Mouse (Mus musculus) cerebellum, postnatal 25 days (tissue): ENCODE results near the gene Ninl.
"Not testable (repeated sequence)": the region's sequence is repeated elsewhere in the genome, so short reads cannot be mapped to it uniquely, and the experiment has no call there.

ENCODE experiments used
- DNase-seq, 2 experiments: peaks; one replicate each; pipeline ENCODE4 v3.0.0; 2021; ENCODE audit warnings: mixed read lengths in 2 of 2

The Ninl gene

GRCm38 (mm10) chr2:150948786-150949185, 90.4 kb downstream of the Ninl start:
- no peak for DNase-seq

DNA sequence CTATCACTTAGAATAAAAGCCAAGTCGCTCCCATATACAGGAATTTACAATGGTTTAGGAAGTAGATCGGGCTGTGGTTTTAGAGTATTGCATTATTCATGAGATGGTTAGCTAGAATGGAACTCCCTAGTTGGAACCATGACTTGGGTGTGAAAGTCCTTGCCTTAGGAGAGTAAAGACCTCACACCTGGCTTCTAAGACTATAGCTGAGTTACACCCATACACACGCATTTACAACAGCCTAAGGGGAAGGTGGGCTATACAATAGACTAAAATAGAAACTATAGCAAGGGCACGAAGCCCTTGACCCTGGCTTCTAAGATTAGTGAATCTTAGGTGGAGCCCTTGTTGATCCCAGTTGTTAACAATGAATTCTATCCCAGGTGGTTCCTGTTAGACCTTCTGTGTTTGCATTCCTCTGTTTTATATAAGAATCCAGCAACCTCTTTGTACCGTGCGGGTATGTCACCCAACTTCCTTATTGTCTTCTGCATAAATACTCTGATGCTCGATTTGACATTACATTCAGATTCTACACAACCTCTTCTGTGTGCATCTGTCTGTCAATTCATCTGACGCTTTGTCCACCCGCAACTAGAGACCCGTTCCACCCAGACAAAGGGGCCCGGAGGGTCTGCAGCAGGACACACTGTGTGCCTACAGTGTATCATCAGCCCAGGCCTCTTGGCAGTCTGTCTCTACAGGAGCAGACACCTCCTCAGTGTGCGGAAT, 91.1 kb downstream of the Ninl start:
- not testable (repeated sequence) for DNase-seq

GRCm38 (mm10) chr2:150947341-150947740, 91.8 kb downstream of the Ninl start:
- DNase-seq: not testable (repeated sequence)

GRCm38 (mm10) chr2:150944017-150944416, 95.2 kb downstream of the Ninl start:
- no peak for DNase-seq

DNA sequence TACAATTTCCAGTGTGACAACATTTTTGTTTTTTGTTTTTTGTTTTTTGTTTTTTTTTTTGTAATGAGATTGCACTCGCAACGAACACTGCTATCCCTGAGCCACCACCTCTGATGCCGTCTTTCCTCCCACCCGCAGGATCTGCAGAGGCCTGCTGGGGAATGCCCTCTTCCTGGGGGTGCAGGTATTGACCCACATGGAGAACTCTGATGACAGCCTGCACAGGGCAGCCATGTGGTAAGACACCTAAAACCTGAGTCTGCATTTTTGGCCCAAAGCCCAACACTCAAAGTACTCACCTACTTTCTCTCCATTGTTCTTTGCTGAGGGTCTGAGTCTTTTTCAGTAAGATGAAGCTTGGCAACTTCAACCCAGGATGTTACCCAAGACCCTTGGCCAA, 104.5 kb downstream of the Ninl start:
- no peak for DNase-seq

DNA sequence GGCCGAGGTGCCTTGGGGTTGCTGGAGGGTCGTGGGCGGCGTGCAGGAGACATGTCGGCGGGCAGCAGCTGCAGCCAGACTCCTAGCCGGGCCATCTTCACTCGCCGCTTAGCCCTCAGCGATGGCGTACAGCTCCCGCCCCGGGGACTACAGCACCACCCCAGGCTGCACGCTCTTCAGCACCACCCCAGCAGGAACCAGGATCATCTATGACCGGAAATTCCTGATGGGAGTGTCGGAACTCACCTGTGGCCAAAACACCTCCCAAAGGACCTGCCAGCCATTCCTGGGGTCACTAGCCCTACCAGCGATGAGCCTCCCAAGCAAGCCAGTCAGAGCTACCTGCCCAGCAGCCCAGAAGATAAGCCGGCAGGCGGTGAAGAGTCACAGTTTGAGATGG, 105.7 kb downstream of the Ninl start:
- no peak for DNase-seq

- DNase-seq: no peak
These were observed 108.4 kb downstream of the Ninl start for GRCm38 (mm10) chr2:150930806-150931205.

GRCm38 (mm10) chr2:150929156-150929555, 110.0 kb downstream of the Ninl start:
- peak; percentile 39 to 51 for DNase-seq

GRCm38 (mm10) chr2:150927038-150927720, 112.0 kb downstream of the Ninl start:
- peak; percentile 48 to 60 for DNase-seq

DNA sequence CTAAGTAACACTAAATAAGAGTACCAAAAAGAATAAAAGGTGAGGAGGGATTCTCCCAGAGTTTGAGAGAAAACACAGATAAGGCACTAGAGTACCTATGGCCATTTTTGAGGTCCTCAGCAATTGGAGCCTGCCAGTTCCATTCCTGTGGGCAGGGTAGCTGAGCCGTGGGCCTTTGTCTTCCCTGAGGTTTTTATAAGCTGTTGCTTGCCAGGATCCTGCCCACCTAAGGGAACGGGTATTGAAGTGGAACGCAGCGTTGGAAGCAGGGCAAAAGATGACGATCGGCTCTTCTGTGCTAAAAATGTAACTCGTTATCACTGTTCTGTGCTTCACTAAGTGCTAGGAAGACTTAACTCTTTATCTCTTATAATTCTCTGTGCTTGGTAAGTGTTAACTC, 115.7 kb downstream of the Ninl start:
- no peak for DNase-seq

GRCm38 (mm10) chr2:150923026-150923425, 116.2 kb downstream of the Ninl start:
- no peak for DNase-seq

DNA sequence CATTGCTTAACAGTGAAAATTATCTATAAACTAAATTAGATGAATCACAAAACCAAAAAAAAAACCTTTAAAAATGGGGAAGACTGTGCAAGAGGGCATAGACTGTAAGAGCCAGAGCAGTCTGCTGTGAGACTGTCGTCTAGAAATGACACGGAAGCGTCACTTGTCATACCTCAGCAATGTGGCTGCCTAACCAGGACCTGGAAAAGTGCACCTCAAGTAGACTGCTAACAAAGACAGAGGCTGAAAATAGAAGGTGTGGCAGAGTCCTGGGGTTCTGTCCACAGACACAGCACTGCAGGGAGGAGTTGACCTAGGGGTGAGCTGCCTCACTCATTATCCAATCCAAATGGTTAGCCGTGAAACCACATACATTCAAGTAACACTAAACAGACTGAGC, 117.0 kb downstream of the Ninl start:
- no peak for DNase-seq

DNA sequence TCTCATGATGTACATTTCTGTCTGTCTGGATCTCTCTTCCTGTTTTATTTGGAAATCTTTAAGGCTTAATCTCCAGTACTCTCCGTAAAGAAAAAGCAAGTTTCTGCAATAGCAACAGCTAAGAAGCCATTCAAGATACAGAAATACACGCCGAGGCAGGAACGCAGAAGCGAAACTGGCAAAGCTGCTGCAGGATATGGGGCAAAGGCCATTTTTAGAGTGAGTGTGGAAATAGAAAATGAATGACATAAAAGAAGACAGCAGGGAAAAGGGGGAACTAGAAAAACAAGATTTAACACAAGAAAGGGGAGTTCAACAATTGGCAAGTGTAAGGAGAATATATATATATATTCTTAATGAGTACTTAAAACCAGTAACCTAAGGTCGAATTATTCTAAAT, 117.5 kb downstream of the Ninl start:
- DNase-seq: no peak

- DNase-seq: no peak
These were observed 118.6 kb downstream of the Ninl start for GRCm38 (mm10) chr2:150920543-150920942.

DNA sequence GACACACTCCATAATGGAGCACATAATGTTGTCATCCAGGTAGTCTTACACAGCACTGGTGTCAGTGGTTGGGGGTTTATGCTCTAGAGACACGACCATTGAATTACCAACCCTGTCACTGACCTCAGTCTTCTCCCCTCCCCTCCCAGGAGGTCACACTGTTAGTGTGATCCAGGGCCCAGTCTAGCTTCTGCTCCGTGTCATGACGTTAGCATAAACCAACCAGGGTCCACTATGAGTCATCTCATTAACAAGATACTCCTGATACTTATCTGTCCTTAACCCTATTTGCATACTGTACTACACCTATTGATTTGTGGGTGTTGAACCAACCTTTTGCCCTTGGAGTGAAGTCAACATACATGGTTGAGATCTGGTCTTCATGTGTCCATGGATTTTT, 120.5 kb downstream of the Ninl start:
- DNase-seq: no peak

GRCm38 (mm10) chr2:150915786-150916185, 123.4 kb downstream of the Ninl start:
- DNase-seq: no peak

DNA sequence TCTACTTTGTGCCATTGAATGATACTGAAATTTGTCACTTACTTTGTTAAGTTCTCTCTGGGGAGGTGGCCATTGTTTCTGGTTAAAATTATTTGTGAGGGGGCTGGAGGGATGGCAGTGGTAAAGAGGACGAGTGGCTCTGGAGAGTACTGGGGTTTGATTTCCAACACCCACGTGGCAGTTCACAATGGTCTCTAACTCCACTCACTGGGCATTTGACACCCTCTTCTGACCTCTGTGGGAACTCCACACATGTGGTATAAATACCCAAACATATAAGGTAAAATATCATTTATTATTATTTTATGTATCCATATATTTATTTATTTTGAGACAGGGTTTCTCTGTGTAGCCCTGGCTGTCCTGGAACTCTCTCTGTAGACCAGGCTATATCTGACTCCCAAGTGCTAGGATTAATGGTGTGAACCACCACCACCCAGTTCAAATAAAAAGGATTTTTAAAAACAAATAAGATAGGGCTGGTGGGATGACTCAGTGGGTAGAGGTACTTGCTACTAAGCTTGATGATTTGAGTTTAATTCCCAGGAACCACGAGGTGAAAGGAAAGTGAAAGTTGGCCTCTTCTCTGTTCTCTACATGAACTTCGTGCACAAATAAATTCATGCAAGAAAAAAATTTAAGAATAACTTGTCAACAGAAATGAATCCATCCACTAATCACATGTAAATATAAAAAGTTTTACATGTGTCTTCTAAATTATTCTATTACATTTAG, 124.2 kb downstream of the Ninl start:
- no peak for DNase-seq

DNA sequence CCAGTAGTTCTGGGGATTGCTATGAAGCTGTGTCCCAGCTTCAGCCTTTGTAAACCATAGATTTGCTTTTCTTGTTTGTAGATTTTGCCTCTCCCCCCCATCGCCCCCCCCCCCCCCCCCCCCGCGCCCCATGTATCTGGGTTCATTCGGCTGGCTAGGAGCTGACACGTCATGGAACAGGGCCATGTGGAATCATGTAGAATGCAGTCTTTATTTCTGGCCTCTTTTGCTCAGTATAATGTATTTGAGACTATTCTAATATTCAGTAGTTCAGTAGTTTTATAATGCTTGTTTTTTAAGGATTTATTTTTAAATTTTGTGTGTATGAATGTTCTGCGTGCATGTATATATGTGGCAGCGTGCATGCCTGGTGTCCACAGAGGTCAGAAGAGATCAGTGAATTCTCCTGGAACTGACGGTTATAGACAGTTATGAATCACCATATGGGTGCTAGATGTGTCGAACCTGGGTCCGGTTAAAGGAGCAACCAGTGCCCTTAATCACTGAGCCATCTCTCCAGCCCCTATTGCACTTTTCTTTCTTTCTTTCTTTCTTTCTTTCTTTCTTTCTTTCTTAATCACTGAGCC, 128.8 kb downstream of the Ninl start:
- DNase-seq: no peak

DNA sequence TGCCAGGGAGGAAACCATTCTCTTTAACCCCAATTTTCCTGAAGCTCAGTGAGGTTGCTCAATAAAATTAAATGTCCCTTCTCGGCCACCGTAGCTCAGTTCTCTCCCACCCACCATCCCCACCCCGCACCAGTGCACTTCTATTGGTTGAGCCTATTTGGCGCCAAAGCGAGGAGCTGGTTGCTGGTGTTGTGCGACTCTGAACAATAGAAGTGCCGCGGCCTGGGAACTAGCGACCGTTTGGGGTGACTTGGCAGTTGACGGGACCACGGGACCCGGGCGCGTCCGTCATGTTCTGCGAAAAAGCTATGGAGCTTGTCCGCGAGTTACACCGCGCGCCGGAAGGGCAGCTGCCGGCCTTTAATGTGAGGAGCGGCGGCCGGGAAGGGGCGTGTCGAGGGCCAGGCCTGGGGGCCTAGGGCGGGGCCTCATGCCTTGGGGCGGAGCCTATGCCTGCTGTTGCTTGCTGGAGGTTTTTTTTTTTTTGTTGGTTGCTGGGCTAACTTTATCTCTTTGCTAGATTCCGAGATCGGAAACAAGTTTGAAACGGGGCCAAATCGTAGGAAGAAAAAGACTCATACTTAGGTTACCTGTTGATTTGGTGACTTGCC, 129.6 kb downstream of the Ninl start:
- DNase-seq: peak; percentile 86 to 89

GRCm38 (mm10) chr2:150908881-150909280, 130.3 kb downstream of the Ninl start:
- not testable (repeated sequence) for DNase-seq

DNA sequence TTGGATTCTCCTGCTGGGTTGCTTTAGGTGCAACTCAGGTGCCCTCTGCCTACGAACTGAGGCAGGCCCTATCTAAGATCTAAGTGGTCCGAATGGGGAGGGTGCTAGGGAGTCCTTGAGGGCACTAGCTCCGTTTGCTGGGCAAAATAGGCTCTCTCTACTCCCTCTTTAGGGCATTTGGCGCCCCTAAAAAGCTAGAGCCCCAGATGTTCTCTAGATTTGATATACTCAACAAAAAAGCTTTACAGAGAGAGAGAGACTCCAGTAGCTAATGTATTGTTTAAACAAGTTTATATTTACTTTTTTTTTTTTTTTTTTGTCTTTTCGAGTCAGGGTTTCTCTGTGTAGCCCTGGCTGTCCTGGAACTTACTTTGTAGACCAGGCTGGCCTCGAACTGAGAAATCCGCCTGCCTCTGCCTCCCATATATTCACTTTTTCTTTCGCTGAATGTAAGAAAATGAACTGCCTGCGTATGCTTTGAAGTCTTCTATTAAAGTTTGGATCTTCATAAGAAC, 134.2 kb downstream of the Ninl start, which contains the start of gene Gins1:
Gene Gins1, plus strand, starts transcription at position 465 of the 515 bp plus-strand sequence.
- no peak for DNase-seq

GRCm38 (mm10) chr2:150904272-150904935, 134.8 kb downstream of the Ninl start, which contains the start of gene Abhd12:
Abhd12 (minus strand) TSS chr2:150904741.
- peak; percentile 99 for DNase-seq
